ENCODE assay signal across 7 mouse cellular contexts in the genomic region with DNA sequence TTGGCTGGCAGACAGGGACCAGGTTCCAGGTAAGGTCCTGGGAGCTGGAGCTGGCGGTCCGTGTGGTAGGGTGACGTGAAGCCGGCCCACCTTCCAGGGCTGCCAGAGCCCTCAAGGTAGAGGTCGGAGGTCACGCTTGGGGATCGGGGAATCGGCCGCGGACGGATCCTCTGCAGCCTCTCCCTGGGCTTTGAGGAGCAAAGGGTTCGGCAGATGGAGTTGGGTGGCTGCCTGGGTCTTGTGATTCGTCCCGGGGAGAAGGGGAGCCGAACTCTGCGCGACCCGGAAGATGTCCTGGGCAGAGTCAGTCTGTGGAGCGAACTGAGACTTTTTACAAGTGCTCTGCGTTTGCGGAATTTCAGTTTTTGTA. TPM values are rescaled to one million over a fixed set of nuclear protein-coding genes. Genes with fewer than 3 reads are reported as not detected.
A peak's percentile ranks its signal among the peaks of the same experiment; 100 is the strongest.
DNase-seq lines count a peak whose midpoint lies in the region; ATAC-seq and TF ChIP-seq lines count a peak whose summit lies in the region.

No protein-coding gene starts in this region.

- H3K4me1 ChIP-seq in lung, embryonic 14.5 days (ENCODE audit: insufficient read depth), result no peaks in the 10 kb centered on the region
- peaks cover 7% of the 10 kb centered on the region; the same call in 1 of the 2 replicates for H3K4me1 ChIP-seq in embryonic facial prominence, embryonic 15.5 days
- peaks cover 7% of the 10 kb centered on the region for H3K4me1 ChIP-seq in intestine, embryonic 14.5 days (replicated peaks; ENCODE audit: control insufficient read depth, insufficient read depth, low read length)
- H3K4me1 ChIP-seq in midbrain, embryonic 14.5 days (ENCODE audit: control insufficient read depth, insufficient read depth, low read length), result peaks cover 7% of the 10 kb centered on the region

- no peaks in the 10 kb centered on the region for H3K9me3 ChIP-seq in lung, embryonic 14.5 days (ENCODE audit: low read depth, low read length)
- H3K9me3 ChIP-seq in embryonic facial prominence, embryonic 15.5 days (replicated peaks), result no peaks in the 10 kb centered on the region
- no peaks in the 10 kb centered on the region for H3K9me3 ChIP-seq in intestine, embryonic 14.5 days (ENCODE audit: control insufficient read depth, low read length)
- no peaks in the 10 kb centered on the region for H3K9me3 ChIP-seq in midbrain, embryonic 14.5 days (ENCODE audit: control insufficient read depth, low read length)

- peak overlapping the region; percentile 91 for H3K4me3 ChIP-seq in lung, embryonic 14.5 days (ENCODE audit: low read depth, low read length)
- peak overlapping the region; percentile 87 for H3K4me3 ChIP-seq in embryonic facial prominence, embryonic 15.5 days (replicated peaks)
- H3K4me3 ChIP-seq in intestine, embryonic 14.5 days (ENCODE audit: low read depth, low read length), result peak overlapping the region; percentile 88
- H3K4me3 ChIP-seq in midbrain, embryonic 14.5 days (replicated peaks; ENCODE audit: low read depth, low read length), result peak overlapping the region; percentile 85

- peak overlapping the region; percentile 82 for H3K4me2 ChIP-seq in lung, embryonic 14.5 days
- peak overlapping the region; percentile 57 for H3K4me2 ChIP-seq in embryonic facial prominence, embryonic 15.5 days (replicated peaks)
- H3K4me2 ChIP-seq in intestine, embryonic 14.5 days (ENCODE audit: low read length), result peak overlapping the region; percentile 64
- peak overlapping the region; percentile 67 for H3K4me2 ChIP-seq in midbrain, embryonic 14.5 days (ENCODE audit: low read length)

- TF ChIP-seq CTCF in lung, embryonic 14.5 days (IDR thresholded peaks at IDR 0.05; ENCODE audit: low read depth), result no peak

- H3K27me3 ChIP-seq in lung, embryonic 14.5 days (ENCODE audit: insufficient read depth, low read length), result no peaks in the 10 kb centered on the region
- no peaks in the 10 kb centered on the region for H3K27me3 ChIP-seq in embryonic facial prominence, embryonic 15.5 days
- H3K27me3 ChIP-seq in intestine, embryonic 14.5 days (replicated peaks; ENCODE audit: control insufficient read depth, insufficient read depth, low read length), result no peaks in the 10 kb centered on the region
- no peaks in the 10 kb centered on the region for H3K27me3 ChIP-seq in midbrain, embryonic 14.5 days (ENCODE audit: control insufficient read depth, insufficient read depth, low read length)

- peak overlapping the region; percentile 36; the same call in 1 of the 2 replicates for H3K27ac ChIP-seq in lung, embryonic 14.5 days (ENCODE audit: low read depth)
- H3K27ac ChIP-seq in embryonic facial prominence, embryonic 15.5 days (replicated peaks), result peak overlapping the region; percentile 55; the same call in 1 of the 2 replicates
- H3K27ac ChIP-seq in intestine, embryonic 14.5 days (ENCODE audit: low read depth), result peak overlapping the region; percentile 71
- peak overlapping the region; percentile 66 for H3K27ac ChIP-seq in midbrain, embryonic 14.5 days (replicated peaks; ENCODE audit: low read depth, low read length)

- H3K36me3 ChIP-seq in lung, embryonic 14.5 days (ENCODE audit: insufficient read depth), result no peaks in the 10 kb centered on the region
- no peaks in the 10 kb centered on the region for H3K36me3 ChIP-seq in embryonic facial prominence, embryonic 15.5 days
- H3K36me3 ChIP-seq in intestine, embryonic 14.5 days (ENCODE audit: control insufficient read depth, insufficient read depth, low read length), result no peaks in the 10 kb centered on the region
- no peaks in the 10 kb centered on the region for H3K36me3 ChIP-seq in midbrain, embryonic 14.5 days (ENCODE audit: control insufficient read depth, insufficient read depth, low read length)

- peak overlapping the region; percentile 86 for H3K9ac ChIP-seq in lung, embryonic 14.5 days
- H3K9ac ChIP-seq in embryonic facial prominence, embryonic 15.5 days, result peak overlapping the region; percentile 74
- H3K9ac ChIP-seq in intestine, embryonic 14.5 days (ENCODE audit: low read length), result peak overlapping the region; percentile 74
- peak overlapping the region; percentile 74 for H3K9ac ChIP-seq in midbrain, embryonic 14.5 days (replicated peaks; ENCODE audit: low read length)

- under 1% methylated on average over 21 of the region's 21 CpGs for WGBS in lung, embryonic 14.5 days
- 0% methylated on average over 21 of the region's 21 CpGs for WGBS in embryonic facial prominence, embryonic 15.5 days
- WGBS in intestine, embryonic 14.5 days, result under 1% methylated on average over 21 of the region's 21 CpGs
- WGBS in midbrain, embryonic 14.5 days, result under 1% methylated on average over 21 of the region's 21 CpGs

- no peak for DNase-seq in lung, embryonic 14.5 days
- DNase-seq in lung, adult 18-20 months, result no peak
- no peak for DNase-seq in intestine, embryonic 14.5 days (ENCODE audit: low spot score)
- DNase-seq in midbrain, embryonic 14.5 days, result no peak
- DNase-seq in retina, embryonic 14.5 days (ENCODE audit: low spot score), result no peak
- no peak for DNase-seq in yolk sac, embryonic 10.5 days (ENCODE audit: low spot score)

- ATAC-seq in lung, embryonic 14.5 days (ENCODE audit: insufficient read depth), result no peak; the same call in 1 of the 2 replicates
- peak; percentile 76 for ATAC-seq in embryonic facial prominence, embryonic 15.5 days (ENCODE audit: insufficient number of reproducible peaks, low FRiP score, low TSS enrichment, low read depth)
- peak; percentile 57; the same call in 1 of the 2 replicates for ATAC-seq in intestine, embryonic 14.5 days (replicated peaks; ENCODE audit: low FRiP score, low TSS enrichment, low read depth)
- ATAC-seq in midbrain, embryonic 14.5 days (ENCODE audit: low FRiP score, low TSS enrichment), result peak; percentile 42; the same call in 1 of the 2 replicates

RNA-seq across cellular contexts. Expression of gene Mrps9, which starts 0.3 kb away (rescaled TPM):
- 49.4 and 53.4 TPM in 2 replicates for polyA plus RNA-seq in lung, embryonic 14.5 days (2014; fragmentation: Nextera tagmentation; extraction: Ambion mirVana)
- polyA plus RNA-seq in embryonic facial prominence, embryonic 15.5 days (2015; fragmentation: Nextera tagmentation; extraction: Ambion mirVana), result 41.3 and 41.6 TPM in 2 replicates
- polyA plus RNA-seq in intestine, embryonic 14.5 days (2014; fragmentation: Nextera tagmentation; extraction: Ambion mirVana), result 57.9 and 62.4 TPM in 2 replicates
- polyA plus RNA-seq in midbrain, embryonic 14.5 days (2014; fragmentation: Nextera tagmentation; extraction: Ambion mirVana), result 35.3 and 39.4 TPM in 2 replicates
